Mouse (Mus musculus) brain, embryonic 14.5 days (tissue): ENCODE measurements around the gene Syne2.

Experiments
- CTCF ChIP-seq: fragments of 200-500 bp; IDR thresholded peaks from 2 replicates; pipeline ENCODE4 v1.5.1; 2012; ENCODE audit warnings: inconsistent platforms, mild to moderate bottlenecking, moderate library complexity, borderline replicate concordance; ENCODE audit not compliant: insufficient read depth, insufficient read length; ENCODE audit errors: extremely low read depth
- POLR2A ChIP-seq: fragments of 200-500 bp; IDR thresholded peaks from 2 replicates; pipeline ENCODE4 v1.6.1; 2012; ENCODE audit warnings: mild to moderate bottlenecking, inconsistent platforms, borderline replicate concordance; ENCODE audit not compliant: poor library complexity, insufficient read depth, insufficient read length, severe bottlenecking; ENCODE audit errors: extremely low read depth

- no peak for TF ChIP-seq CTCF
- TF ChIP-seq POLR2A = no peak
Measured at GRCm38 (mm10) chr12:76073981-76074380, 256.0 kb downstream of the Syne2 start.
